Mouse (Mus musculus) thymus, adult 18-20 months (tissue): ENCODE measurements around the gene Rgs9bp.
A peak's percentile ranks its signal among the peaks of the same experiment; 100 is the strongest.
"Not testable (repeated sequence)": the region's sequence is repeated elsewhere in the genome, so short reads cannot be mapped to it uniquely, and the experiment has no call there.

Experiments
- DNase-seq, 2 experiments: peaks; one replicate each; pipeline ENCODE4 v3.0.0; 2022; ENCODE audit warnings: mixed read lengths in 2 of 2

Rgs9bp gene

DNA sequence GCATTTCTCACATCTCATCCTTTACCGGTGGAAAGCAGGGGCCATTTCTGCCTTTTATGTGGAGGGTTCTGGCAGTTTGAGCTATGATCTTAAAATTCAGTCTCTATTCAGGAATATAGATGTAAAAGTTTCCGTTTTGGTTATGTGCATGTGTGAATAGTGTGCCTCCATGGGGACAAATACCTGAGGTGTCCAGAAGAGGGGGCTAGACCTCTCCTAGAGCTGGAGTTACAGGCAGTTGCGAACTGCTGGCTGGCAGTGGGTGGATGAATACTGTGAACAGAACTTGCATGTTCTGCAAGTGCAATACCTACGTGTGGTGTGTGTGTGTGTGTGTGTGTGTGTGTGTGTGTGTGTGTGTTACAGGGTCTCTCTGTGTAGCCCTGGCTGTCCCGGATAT lies 2.7 kb downstream of the Rgs9bp start:
- DNase-seq: no peak

DNA sequence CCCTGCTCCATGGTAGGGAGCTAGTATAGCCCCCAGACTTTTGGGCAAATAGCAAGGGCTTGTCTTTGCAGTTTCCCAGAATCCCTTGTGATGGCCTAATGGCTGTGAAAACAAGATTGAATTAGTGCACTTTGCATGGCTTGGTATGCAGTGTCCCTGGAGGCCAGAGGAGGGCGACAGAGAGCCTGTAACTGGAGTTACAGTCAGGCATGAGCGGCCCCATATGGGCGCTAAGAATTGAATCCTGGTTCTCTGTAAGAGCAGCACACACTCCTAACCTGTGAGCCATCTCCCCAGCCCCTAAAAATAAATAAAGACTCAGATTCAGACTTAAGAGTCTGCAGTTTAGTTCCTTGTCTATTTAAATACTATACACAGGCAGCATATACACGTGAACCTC lies 5.5 kb downstream of the Rgs9bp start:
- no peak for DNase-seq

DNA sequence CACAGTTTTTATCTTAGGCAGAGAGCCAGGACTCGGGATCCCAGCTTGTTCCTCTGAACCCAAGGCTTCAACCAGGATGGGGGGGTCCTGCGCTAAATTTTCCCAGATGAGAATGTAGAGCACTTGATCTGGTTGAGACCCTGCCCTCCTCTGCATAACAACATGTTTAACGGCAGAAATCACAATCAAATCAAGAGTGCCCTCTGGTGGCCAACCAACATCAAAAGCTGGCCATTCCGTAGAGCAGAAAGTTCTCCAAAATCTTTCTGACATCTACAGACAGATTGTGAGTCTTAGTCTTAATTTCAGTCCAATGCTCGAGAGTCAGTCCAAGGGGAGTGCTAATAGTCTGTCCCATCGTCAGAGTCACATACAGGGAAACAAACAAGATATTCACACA lies 14.5 kb downstream of the Rgs9bp start:
- not testable (repeated sequence) for DNase-seq

DNA sequence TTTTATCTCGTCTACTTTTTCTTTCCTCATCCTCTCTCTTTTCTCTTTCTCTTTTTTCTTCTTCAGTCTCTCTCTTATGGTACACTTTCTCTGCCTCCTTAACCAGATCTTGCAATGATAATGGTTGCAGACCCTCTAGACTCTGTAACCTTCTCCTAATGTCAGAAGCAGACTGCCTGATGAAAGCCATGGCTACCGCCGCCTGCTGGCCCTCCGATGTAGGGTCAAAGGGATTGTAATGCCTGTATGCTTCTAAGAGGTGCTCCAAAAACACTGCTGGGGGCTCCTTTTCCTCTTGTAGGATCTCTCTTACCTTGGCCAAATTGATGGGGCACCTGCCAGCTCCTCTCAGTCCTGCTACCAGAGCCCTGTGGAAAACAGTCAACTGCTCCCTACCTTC lies 15.7 kb downstream of the Rgs9bp start:
- not testable (repeated sequence) for DNase-seq

DNA sequence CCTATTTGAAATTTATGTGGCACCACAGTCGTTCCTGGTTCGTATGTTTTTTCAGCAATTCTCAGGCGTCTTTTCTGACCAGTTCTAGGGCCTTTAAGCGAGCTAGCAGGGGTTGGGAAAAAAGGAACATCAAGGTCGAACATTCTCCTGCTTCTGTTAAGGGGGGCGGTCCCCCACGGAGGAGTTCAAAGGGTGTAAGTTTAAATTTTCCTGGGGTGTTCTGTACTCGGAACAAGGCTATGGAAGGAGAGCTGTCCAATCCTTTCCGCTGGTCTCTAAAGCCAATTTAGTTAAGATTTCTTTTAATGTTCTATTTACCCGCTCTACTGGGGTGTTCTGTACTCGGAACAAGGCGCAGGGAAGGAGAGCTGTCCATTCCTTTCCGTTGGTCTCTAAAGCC lies 19.4 kb downstream of the Rgs9bp start:
- DNase-seq: not testable (repeated sequence)

DNA sequence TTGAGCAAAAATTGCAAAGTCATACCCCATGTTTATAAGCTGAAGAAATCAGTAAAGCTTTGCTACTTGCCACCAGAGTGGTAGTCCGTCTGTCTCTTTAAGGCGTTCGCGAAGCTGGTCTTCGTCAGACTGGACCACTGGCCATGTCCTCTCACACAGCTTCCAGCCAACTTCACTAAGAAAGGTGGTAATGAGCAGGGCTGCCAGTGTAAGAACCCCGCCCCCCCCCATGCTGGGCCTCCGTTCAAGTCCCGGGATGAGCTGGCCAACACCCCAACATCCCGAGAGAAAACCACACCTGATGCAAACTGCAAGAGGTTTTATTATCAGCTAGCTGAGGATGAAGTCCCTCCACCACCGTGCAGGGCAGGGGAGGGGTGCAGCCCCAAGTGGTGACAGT lies 20.5 kb downstream of the Rgs9bp start:
- not testable (repeated sequence) for DNase-seq

DNA sequence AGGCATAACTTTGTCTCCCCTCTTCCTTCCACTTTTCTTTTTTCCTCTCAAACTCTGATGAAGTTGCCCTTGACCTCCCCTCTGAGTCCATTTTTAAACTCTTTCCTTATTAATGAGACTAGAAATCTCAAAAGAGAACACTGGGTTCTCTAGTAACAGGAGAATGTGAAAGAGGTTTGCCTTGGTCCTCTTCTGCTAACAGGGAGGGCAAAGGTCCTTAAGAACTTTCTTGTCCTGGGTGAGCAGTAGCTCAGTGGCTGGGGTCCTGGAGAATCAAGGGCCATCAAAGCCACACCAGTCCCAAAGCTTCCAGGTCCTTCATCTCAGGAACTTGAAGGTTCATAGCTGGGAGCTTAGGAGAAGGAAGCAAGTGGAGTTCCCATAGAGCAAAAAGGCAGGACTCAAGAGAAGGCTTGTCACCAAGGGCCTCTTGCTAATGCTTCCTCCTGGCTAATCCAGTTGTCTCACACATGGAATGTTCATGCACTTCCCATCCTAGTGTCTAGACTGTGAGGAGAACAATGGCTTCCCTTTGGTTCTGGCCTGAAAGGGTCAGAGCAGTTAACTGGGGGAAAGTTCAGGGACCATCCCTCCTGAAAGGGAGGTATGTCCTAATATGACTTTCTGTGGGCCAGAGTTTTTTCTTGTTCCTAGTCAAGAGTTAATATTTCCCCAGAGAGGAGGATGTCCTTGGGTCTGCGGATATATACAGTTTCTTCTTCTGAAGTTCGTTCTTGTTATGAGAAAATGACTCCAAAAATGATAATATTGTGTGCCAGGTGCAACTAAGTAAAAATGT lies 21.1 kb downstream of the Rgs9bp start:
- DNase-seq: no peak

DNA sequence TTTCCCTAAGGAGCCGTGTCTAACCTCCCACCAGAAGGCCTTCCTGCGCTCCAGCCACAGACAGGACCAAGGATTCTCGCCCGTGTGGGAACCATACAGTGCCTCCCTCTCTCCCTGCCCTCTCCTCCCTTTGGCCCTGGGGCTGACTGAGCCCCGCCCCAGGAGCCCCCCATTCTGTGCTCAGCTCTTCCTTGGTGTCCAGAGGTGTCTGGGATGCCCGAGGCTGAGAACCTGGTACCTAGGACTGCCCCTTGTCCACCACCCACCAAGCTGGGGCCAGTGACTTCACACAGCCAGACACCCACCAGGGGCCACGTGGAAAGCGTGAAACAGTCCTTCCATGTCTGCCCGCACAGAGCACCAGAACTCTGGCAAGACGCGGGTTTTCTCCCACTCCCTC lies 22.3 kb downstream of the Rgs9bp start:
- no peak for DNase-seq

DNA sequence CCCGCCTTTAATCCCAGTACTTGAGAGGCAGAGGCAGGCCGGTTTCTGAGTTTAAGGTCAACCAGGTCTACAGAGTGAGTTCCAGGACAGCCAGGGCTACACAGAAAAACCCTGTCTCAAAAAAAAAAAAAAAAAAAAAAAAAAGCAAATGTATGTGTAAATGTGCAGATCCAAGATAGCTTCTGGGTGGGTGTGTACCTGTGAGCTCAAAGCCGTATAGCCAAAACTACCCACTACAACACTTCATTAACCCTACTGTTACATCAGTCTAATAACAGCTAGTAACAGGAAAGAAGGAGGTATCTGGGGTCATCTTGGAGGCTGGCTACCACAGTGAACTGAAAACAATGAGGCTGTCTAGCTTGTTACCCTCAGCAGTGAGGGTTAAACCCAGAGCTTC lies 25.5 kb downstream of the Rgs9bp start:
- no peak for DNase-seq

DNA sequence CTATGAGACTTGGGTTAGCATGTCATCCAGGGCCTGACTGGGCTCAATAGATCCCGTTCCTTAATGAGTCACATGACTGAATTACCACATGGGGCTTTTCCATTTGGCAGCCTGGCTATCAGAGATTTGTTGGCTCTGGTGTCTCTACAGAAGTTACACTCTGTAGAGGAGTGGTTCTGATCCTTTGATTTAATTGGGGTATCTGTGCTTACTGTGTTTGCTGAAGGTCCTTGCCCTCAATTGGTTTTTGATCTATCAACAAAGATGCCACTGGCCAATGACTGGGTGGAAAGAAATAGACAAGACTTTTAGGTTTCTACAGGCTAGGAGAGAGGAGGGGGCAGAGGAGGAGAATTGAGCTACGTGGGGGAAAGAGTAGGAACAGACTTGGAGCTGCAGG lies 26.7 kb downstream of the Rgs9bp start:
- no peak for DNase-seq

DNA sequence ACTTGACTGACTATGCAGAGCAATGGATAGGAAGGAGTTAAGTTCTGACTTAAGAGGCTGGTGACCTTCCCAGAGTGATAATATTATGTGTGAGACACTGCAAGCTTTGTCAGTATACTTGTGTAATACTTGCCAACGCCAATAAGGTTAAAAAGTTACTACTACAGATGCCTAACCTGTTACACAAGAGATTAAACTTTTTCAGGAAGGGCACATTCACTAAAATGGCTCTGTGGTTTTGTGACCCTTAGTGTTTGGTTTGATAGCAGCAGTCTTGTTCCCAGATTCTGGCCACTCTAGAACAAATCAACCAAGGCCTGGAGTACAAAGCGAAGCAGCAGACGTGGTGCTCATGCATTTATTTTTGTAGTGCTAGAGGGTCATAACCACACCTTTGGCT lies 27.8 kb downstream of the Rgs9bp start:
- no peak for DNase-seq

DNA sequence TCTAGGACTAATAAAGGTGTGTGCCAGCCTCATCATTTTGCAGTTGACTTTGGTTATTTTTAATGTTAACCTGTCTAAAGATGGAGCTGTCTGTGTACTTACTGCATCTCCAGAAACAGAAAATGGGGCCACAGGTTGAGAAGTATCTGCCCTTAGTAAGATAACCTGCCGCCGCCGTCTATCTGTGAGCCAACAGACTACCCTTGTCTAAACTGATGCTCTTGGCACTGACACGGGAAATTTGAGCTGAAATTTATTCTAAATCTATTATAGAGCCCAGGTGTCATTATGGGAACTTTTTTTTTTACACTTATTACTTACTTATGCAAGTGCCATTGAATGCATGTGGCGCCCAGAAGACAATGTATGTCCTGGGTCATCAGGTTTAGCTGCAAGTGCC lies 28.5 kb downstream of the Rgs9bp start:
- DNase-seq: no peak

DNA sequence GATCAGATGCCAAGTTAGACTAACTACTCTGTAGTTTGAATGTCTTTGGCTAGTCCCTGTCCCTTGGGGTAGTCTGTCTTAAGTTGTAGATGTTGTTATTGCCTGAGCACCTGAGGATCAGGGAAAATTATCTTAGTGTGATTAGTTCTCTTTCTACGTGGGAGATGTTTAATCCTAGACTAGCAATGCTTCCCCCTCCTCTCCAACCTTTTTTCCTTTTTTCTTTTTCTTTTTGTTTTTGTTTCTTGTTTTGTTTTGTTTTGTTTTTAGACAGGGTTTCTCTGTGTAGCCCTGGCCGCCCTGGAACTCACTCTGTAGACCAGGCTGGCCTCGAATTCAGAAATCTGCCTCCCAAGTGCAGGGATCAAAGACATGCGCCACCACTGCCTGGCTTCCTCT lies 29.2 kb downstream of the Rgs9bp start, which contains the start of gene Nudt19:
Gene Nudt19 (minus strand): TSS at position 100 of the 399 bp plus-strand sequence.
- DNase-seq: no peak

DNA sequence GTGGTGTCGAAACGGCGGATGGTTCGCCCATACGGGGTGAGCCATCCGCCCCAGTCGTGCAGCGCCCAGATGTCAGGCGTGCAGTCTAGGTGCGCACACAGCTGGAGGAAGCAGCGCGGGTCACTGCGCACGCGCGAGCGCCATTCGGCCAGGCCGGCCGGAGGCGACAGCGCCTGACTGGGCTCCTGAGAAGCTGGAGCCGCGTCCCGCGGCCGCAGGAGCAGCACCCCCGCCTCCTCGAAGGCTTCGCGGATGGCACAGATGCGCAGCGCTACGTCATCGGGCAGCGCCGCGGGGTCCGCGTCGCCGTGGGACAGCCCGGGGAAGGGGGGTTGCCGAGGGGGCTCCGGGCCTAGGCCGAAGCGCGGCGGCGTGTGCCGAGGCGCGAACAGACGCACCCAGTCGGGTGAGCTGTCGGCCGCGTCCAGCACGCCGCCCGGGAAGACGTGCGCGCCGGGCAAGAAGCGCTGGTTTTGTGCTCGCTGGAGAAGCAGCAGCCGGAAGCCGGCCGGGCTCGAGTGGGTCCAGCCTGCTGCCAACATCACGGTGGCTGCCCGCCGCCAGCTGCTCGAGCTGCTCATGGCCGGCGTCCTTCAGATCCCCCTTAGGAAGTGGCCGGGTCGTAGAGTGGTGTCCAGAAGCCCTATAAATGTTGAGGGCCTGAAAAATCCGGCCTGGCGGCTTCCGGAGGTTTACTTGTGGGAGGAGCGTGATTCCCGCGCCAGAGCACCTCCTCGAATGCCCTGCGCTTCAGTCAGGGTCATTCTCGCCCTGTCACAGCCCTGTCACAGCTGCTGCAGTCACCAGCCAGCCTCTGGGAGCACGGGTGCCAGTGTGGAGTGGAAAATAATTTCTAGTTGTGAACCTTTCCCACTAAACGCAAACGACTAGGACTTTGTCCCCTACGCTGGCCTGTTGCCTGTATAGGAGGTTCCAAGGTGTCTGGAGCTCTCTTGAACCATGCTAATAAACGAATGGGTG lies 29.9 kb downstream of the Rgs9bp start:
- peak; percentile 73 to 75 for DNase-seq

DNA sequence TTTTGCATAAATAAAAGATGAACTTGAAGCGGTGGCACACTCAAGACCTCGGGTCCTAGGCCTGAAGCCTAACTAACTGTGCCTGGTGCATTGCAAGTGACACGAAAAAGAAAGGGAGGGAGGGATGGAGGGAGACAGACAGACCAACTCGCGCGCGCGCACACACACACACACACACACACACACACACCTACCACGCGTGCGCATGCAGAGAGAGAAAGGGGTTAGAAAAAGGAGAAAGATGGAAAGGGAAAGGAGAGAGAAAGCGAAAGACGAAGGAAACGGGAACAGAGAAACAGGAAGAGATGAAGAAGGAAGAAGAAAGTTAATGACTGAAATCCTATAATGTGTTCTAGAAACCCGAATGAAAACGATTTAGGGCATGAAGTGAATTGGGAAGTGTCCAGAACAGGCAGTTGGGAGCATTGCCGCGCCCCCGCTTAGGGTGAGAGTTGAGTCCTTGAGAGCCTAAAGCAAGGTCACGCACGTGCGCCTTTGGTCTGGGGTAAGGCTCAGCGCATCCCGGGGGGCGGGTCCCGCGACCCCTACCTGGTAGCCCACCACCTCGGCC lies 30.7 kb downstream of the Rgs9bp start:
- DNase-seq: peak in 1 of 2 experiments; percentile 13

DNA sequence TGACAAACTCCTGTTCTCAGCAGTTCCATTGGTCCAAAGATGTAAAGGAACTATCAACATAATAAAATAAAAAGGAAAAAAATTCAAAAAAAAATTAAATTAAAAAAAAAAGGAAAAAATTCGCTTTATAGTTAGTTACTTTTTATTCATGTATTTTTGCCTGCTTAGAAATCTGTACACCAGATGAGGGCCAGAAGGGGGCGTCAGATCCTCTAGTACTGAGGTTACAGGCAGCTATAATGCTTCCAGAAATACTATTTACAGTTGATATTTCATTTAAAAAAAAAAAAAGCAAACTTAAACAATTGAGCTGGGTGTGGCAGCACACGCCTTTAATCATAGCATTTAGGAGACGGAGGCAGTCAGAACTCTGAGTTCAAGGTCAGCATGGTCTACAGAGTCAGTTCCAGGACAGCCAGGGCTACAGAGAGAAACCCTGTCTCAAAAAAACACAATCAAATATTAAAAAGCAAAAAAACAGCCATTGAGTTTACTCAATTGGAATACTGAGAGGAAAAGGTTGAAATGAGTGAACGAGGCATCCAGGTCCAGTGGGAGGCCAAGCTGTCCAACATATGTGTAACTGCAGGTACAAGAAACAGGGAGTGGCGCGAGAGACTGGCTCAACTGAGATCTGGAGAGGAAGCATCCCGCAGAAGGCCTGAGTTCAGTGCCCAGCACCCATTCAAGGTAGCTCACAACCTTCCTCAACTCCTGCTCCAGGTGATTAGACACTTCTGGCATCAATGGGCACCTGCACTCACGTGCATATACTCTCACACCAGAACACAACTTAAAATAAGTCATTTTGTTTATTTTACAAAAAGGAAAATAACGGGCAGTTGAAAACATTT lies 31.4 kb downstream of the Rgs9bp start:
- no peak for DNase-seq

DNA sequence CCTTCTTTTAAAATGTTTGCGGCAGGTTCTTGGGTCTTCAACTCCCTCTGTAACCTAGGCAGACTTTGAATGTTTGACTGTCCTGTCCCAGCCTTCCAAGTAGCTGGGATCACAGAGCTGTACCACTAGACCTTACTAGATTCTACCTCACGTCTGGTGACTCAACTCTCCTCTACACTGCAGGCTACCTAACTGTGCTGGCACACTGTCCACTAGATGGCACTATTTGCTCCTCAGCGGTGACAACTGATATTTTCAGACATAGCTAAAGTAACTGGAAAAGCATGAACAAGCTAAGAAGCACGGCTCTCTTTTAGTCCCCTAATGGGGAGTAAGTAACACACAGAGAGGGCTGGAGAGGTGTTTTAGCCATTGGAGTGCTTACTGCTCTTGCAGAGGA lies 39.5 kb downstream of the Rgs9bp start:
- DNase-seq: no peak

DNA sequence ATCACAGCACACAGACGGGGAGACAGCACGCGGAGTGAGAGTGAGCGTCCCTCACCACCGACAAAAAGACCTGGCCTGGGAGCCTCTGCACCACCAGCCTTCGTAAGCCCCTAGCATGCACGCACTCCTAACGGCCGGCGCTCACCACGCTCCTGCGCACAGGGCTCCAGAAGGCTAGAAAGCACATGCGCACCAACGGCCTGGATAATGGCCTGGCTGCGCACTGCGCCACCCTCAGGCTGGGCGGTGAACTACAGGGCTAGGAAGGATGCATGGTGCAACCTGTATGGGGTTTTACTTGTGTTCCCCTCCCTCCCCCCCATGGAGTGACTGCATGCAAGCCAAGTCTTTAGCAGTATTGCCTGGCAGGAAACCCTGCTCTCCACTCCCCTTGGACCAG lies 47.8 kb downstream of the Rgs9bp start, which contains the start of gene Tdrd12:
Gene Tdrd12 (minus strand): TSS at position 184 of the 400 bp plus-strand sequence.
- DNase-seq: no peak

DNA sequence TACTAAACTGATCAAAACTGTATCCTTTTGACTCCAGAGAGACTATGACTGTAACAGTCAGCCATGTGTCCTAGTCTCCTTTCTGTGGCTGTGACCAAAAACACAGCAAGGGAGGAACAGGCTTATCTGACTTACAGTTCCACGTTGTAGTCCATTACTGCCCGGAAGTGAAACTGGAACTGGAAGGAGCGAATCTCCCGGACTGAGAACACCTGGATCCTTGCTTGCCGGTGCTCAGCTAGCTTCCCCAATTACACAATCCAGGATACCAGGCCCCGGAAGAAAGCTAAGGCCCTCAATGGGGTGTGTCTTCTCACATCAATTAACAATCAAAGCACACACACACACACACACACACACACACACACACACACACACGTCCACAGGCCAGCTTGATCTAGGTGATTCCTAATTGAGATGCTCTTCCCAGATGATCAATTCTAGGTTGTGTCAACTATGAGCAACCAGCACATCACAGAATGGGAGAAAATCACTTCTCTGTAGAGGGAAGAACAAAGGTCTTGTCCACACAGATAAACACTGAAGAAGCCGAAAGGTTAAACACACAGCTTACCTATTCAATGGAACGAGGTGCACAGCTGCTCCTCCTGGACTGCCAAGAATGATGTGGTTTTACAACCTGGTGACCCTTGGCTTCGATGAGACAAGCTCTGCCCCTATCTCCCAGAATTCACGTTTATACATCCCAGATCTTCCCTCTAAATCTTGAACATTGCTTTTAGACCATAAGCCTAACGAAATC lies 49.5 kb downstream of the Rgs9bp start:
- DNase-seq: no peak

DNA sequence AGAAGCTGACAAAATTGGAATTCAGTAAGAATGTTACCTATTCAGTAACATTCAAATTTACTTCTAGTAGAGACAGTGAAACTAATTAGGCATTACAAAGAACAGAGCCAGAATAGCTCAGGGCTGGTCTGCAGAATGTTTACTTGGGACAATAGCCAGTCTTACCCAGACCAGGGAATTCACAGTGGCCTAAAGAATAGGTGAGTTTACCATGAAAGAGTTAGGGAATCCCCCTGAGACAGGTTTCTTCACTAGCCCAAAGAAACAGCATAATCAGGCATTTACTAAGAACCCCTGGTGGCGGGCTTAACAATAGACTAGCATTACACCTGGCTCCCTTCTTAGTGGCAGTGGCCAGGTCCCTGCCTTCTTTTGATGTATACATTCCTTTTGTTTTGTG lies 54.8 kb downstream of the Rgs9bp start:
- not testable (repeated sequence) for DNase-seq

DNA sequence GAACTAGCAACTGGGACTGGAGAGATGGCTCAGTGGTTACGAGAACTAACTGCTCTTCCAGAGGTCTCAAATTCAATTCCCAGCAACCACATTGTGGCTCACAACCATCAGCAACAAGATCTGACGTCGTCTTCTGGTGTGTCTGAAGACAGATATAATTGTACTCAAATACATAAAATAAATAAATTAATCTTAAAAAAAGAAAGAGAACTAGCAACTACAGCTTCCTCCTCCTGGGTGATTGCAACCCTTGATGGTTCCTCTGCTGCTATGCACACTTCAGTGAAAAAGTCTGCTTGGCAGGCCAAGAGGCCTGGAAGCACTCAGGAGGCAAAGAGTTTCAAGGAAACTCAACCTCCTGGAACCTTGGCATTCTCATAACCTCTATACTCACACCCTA lies 55.4 kb downstream of the Rgs9bp start:
- no peak for DNase-seq
